In the genomic region with DNA sequence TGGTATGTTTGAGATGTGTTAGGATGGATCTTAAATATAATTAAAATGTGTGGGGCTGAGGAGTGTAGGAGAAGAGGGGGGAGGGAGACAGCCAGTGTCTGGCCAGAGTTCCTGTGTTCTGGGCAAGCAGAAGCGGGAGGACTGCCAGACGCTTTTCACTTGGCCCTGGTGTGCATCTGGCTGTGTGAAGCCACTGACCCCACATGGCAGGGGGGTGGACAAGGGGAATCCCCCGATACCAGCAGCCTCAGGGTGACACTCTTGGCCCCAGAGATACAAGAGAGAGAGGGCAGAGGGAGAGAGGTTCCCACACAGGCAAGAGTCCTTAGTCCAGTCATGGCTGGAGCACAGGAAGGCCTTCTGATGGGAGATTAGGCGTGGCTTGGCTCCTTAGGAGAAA, we compare ENCODE assay signal across 22 mouse cellular contexts.
"Had no signal": no experiment of that assay in that cellular context is flagged by ENCODE, and none has a peak within 500 bp of the region (broad histone marks: within the 10 kb centered on the region; RNA-seq: fewer than 3 reads in every experiment).

No protein-coding gene starts in this region.

- H3K4me1 ChIP-seq: limb, embryonic 10.5 days; limb, embryonic 13.5 days; liver, embryonic 12.5 days; liver, embryonic 15.5 days; lung, embryonic 15.5 days; midbrain, embryonic 12.5 days; midbrain, embryonic 15.5 days; neural tube, embryonic 12.5 days; neural tube, embryonic 15.5 days had no signal

- H3K9ac ChIP-seq: limb, embryonic 13.5 days; liver, embryonic 12.5 days; liver, embryonic 15.5 days; lung, embryonic 15.5 days; midbrain, embryonic 12.5 days; midbrain, embryonic 15.5 days; neural tube, embryonic 12.5 days; neural tube, embryonic 15.5 days had no signal

- H3K27me3 ChIP-seq: limb, embryonic 13.5 days; liver, embryonic 12.5 days; liver, embryonic 15.5 days; lung, embryonic 15.5 days; midbrain, embryonic 12.5 days; midbrain, embryonic 15.5 days; neural tube, embryonic 12.5 days; neural tube, embryonic 15.5 days had no signal

- H3K27ac ChIP-seq: limb, embryonic 10.5 days; limb, embryonic 13.5 days; liver, embryonic 12.5 days; liver, embryonic 15.5 days; lung, embryonic 15.5 days; macrophage; midbrain, embryonic 12.5 days; midbrain, embryonic 15.5 days; neural tube, embryonic 12.5 days; neural tube, embryonic 15.5 days; stomach, postnatal 0 days had no signal

- H3K4me3 ChIP-seq: limb, embryonic 10.5 days; limb, embryonic 13.5 days; liver, embryonic 12.5 days; liver, embryonic 15.5 days; lung, embryonic 15.5 days; midbrain, embryonic 12.5 days; midbrain, embryonic 15.5 days; neural tube, embryonic 12.5 days; neural tube, embryonic 15.5 days had no signal

- DNase-seq: kidney, postnatal 10 days; kidney, postnatal 36 days; layer of hippocampus, postnatal 36 days; liver; lung, adult 18-20 months; right cerebral cortex, adult 18-20 months; right cerebral cortex, postnatal 14 days; right cerebral cortex, postnatal 4 days; thymus, adult 2 months; thymus, postnatal 14 days; thymus, postnatal 4 days had no signal

- ATAC-seq: liver, embryonic 12.5 days; midbrain, embryonic 15.5 days had no signal

- H3K36me3 ChIP-seq: limb, embryonic 10.5 days; limb, embryonic 13.5 days; liver, embryonic 12.5 days; liver, embryonic 15.5 days; lung, embryonic 15.5 days; midbrain, embryonic 12.5 days; midbrain, embryonic 15.5 days; neural tube, embryonic 12.5 days; neural tube, embryonic 15.5 days had no signal
